Mouse (Mus musculus): ENCODE measurements around the gene Bcl2.

GRCm38 (mm10) chr1:106526751-106527150 is 187.3 kb downstream of the Bcl2 start:
- TF ChIP-seq GABPA (IDR thresholded peaks at IDR 0.05; ENCODE audit: insufficient replicate concordance, low read depth, low read length) = no peak
- no peak for TF ChIP-seq CTCF (conservative IDR thresholded peaks at IDR 0.05 in 1 of 2, IDR thresholded peaks at IDR 0.05 in 1 of 2; ENCODE audit: low read depth in 2 of 2, low read length in 2 of 2)
- TF ChIP-seq EP300 (IDR thresholded peaks at IDR 0.05; ENCODE audit: low read length) = no peak
- no peak for TF ChIP-seq TCF12 (IDR thresholded peaks at IDR 0.05; ENCODE audit: low read depth, low read length)
- TF ChIP-seq MAZ (IDR thresholded peaks at IDR 0.05; ENCODE audit: low read depth, low read length) = no peak
- no peak for TF ChIP-seq POLR2A (IDR thresholded peaks at IDR 0.05; ENCODE audit: low read depth, low read length)
